Mouse (Mus musculus): ENCODE results near the gene Gm20481. TPM values are rescaled to one million over a fixed set of nuclear protein-coding genes. Genes with fewer than 3 reads are reported as not detected.
"Not testable (repeated sequence)": the region's sequence is repeated elsewhere in the genome, so short reads cannot be mapped to it uniquely, and the experiment has no call there.

Gm20481 gene
- polyA plus RNA-seq, 1 experiment: not detected

GRCm38 (mm10) chr17:34982328-34982727, 12.6 kb downstream of the Gm20481 start:
- Histone ChIP-seq H3K27me3 (ENCODE audit: control insufficient read depth, insufficient read depth, low read length) (no peaks in the 10 kb centered on the region), H3K4me1 (ENCODE audit: control insufficient read depth, insufficient read depth, low read length) (peaks cover 12% of the 10 kb centered on the region), H3K36me3 (ENCODE audit: control insufficient read depth, insufficient read depth, low read length) (no peaks in the 10 kb centered on the region), H3K27ac (ENCODE audit: control insufficient read depth, insufficient read depth, low read depth, low read length) (peak overlapping the region; percentile 92), H3K4me3 (ENCODE audit: control insufficient read depth, low read depth, low read length) (peak overlapping the region; percentile 83)
- TF ChIP-seq POLR2A (IDR thresholded peaks at IDR 0.05; ENCODE audit: control insufficient read depth, low read depth, low read length) (no peak), CTCF (IDR thresholded peaks at IDR 0.05; ENCODE audit: control insufficient read depth, insufficient read depth, insufficient replicate concordance, low read depth, low read length) (no peak)

- Histone ChIP-seq H3K4me1 (ENCODE audit: control insufficient read depth, insufficient read depth, low read length) (peaks cover 2% of the 10 kb centered on the region; the same call in 1 of the 2 replicates), H3K27ac (ENCODE audit: control insufficient read depth, insufficient read depth, low read depth, low read length) (no peak overlapping the region), H3K4me3 (ENCODE audit: control insufficient read depth, low read depth, low read length) (no peak overlapping the region), H3K27me3 (ENCODE audit: control insufficient read depth, insufficient read depth, low read length) (no peaks in the 10 kb centered on the region), H3K36me3 (ENCODE audit: control insufficient read depth, insufficient read depth, low read length) (no peaks in the 10 kb centered on the region)
- TF ChIP-seq CTCF (IDR thresholded peaks at IDR 0.05; ENCODE audit: control insufficient read depth, insufficient read depth, insufficient replicate concordance, low read depth, low read length) (no peak), POLR2A (IDR thresholded peaks at IDR 0.05; ENCODE audit: control insufficient read depth, low read depth, low read length) (no peak)
Measured at GRCm38 (mm10) chr17:34984218-34984617, 14.5 kb downstream of the Gm20481 start.

- no peak overlapping the region for H3K4me3 ChIP-seq (ENCODE audit: control insufficient read depth, low read depth, low read length)
- no peaks in the 10 kb centered on the region for H3K27me3 ChIP-seq (ENCODE audit: control insufficient read depth, insufficient read depth, low read length)
- H3K36me3 ChIP-seq (ENCODE audit: control insufficient read depth, insufficient read depth, low read length): no peaks in the 10 kb centered on the region
- no peak for TF ChIP-seq POLR2A (IDR thresholded peaks at IDR 0.05; ENCODE audit: control insufficient read depth, low read depth, low read length)
- TF ChIP-seq CTCF (IDR thresholded peaks at IDR 0.05; ENCODE audit: control insufficient read depth, insufficient read depth, insufficient replicate concordance, low read depth, low read length): no peak
- H3K4me1 ChIP-seq (ENCODE audit: control insufficient read depth, insufficient read depth, low read length): no peaks in the 10 kb centered on the region; the same call in 1 of the 2 replicates
- no peak overlapping the region for H3K27ac ChIP-seq (ENCODE audit: control insufficient read depth, insufficient read depth, low read depth, low read length)
Measured at GRCm38 (mm10) chr17:34994751-34995150, 25.0 kb downstream of the Gm20481 start.

GRCm38 (mm10) chr17:34995192-34995591, 25.5 kb downstream of the Gm20481 start:
- H3K36me3 ChIP-seq (ENCODE audit: control insufficient read depth, insufficient read depth, low read length): not testable (repeated sequence)

GRCm38 (mm10) chr17:34995927-34996326, 26.2 kb downstream of the Gm20481 start:
- H3K36me3 ChIP-seq (ENCODE audit: control insufficient read depth, insufficient read depth, low read length); H3K27me3 ChIP-seq (ENCODE audit: control insufficient read depth, insufficient read depth, low read length); H3K4me3 ChIP-seq (ENCODE audit: control insufficient read depth, low read depth, low read length); H3K4me1 ChIP-seq (ENCODE audit: control insufficient read depth, insufficient read depth, low read length): not testable (repeated sequence)
- H3K27ac ChIP-seq (ENCODE audit: control insufficient read depth, insufficient read depth, low read depth, low read length): peak overlapping the region; percentile 87

More at GRCm38 (mm10) chr17:34995192-34995591, 25.5 kb downstream of the Gm20481 start:
- not testable (repeated sequence) for H3K4me3 ChIP-seq (ENCODE audit: control insufficient read depth, low read depth, low read length); H3K4me1 ChIP-seq (ENCODE audit: control insufficient read depth, insufficient read depth, low read length); H3K27ac ChIP-seq (ENCODE audit: control insufficient read depth, insufficient read depth, low read depth, low read length); H3K27me3 ChIP-seq (ENCODE audit: control insufficient read depth, insufficient read depth, low read length)

GRCm38 (mm10) chr17:34996411-34997141, 26.9 kb downstream of the Gm20481 start:
- H3K36me3 ChIP-seq (ENCODE audit: control insufficient read depth, insufficient read depth, low read length): no peaks in the 10 kb centered on the region

GRCm38 (mm10) chr17:34997142-34997483, 27.4 kb downstream of the Gm20481 start:
- Histone ChIP-seq H3K27me3 (ENCODE audit: control insufficient read depth, insufficient read depth, low read length) (no peaks in the 10 kb centered on the region), H3K4me3 (ENCODE audit: control insufficient read depth, low read depth, low read length) (no peak overlapping the region), H3K4me1 (ENCODE audit: control insufficient read depth, insufficient read depth, low read length) (peaks cover 9% of the 10 kb centered on the region), H3K36me3 (ENCODE audit: control insufficient read depth, insufficient read depth, low read length) (no peaks in the 10 kb centered on the region), H3K27ac (ENCODE audit: control insufficient read depth, insufficient read depth, low read depth, low read length) (no peak overlapping the region)
- no peak for TF ChIP-seq POLR2A (IDR thresholded peaks at IDR 0.05; ENCODE audit: control insufficient read depth, low read depth, low read length)
- no peak for TF ChIP-seq CTCF (IDR thresholded peaks at IDR 0.05; ENCODE audit: control insufficient read depth, insufficient read depth, insufficient replicate concordance, low read depth, low read length)

More at GRCm38 (mm10) chr17:34996411-34997141, 26.9 kb downstream of the Gm20481 start:
- Histone ChIP-seq H3K27me3 (ENCODE audit: control insufficient read depth, insufficient read depth, low read length) (no peaks in the 10 kb centered on the region), H3K4me1 (ENCODE audit: control insufficient read depth, insufficient read depth, low read length) (peaks cover 4% of the 10 kb centered on the region), H3K27ac (ENCODE audit: control insufficient read depth, insufficient read depth, low read depth, low read length) (no peak overlapping the region; the same call in 1 of the 2 replicates), H3K4me3 (ENCODE audit: control insufficient read depth, low read depth, low read length) (no peak overlapping the region)
- TF ChIP-seq POLR2A (IDR thresholded peaks at IDR 0.05; ENCODE audit: control insufficient read depth, low read depth, low read length) (no peak), CTCF (IDR thresholded peaks at IDR 0.05; ENCODE audit: control insufficient read depth, insufficient read depth, insufficient replicate concordance, low read depth, low read length) (no peak)

All from testis, adult 2 months (tissue).